Mouse (Mus musculus): ENCODE data around the gene Arhgap8. TPM values are rescaled to one million over a fixed set of nuclear protein-coding genes. Genes with fewer than 3 reads are reported as not detected.
A peak's percentile ranks its signal among the peaks of the same experiment; 100 is the strongest.

The Arhgap8 gene
- total RNA-seq, 2 experiments from 2014 or later: 0.14 TPM; not detected in 1

DNA sequence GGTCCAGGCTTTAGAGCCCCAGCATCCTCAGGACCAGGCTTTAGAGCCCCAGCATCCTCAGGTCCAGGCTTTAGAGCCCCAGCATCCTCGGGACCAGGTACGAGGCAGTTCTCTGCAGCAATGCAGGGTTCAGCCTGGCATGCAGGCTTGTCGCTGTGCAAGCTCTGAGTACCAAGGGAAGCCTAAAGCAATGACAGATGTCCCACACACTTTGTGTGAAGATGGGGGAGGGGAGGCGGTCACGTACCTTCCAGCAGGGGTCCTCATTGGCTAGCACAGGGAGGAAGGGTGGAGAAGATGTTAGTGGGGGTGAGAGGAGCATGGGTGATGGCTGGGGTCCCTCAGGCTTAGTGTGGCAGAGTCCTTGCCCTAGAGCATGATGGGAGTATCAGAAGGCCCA lies 73.8 kb downstream of the Arhgap8 start:
- no peak for DNase-seq (ENCODE audit: low spot score)

DNA sequence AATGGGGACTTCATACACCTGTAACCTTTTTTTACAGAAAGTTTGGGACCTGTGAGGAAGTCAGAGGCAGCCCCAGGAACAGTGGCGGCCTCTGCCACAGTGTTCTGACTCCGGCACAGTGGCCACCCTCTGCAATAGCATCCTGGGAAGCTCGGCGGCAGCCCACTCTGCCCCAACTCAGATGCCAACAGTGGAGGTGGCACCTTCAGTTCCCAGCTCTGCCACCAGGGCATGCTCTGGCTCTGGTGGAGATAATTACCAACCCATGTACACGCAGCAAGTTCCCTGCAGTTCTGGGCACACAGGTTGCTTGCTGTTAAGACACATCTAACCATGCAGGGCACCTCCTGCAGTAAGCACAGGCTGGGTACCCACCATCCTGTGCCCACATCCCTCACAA lies 80.3 kb downstream of the Arhgap8 start:
- no peak for DNase-seq (ENCODE audit: low spot score)

DNA sequence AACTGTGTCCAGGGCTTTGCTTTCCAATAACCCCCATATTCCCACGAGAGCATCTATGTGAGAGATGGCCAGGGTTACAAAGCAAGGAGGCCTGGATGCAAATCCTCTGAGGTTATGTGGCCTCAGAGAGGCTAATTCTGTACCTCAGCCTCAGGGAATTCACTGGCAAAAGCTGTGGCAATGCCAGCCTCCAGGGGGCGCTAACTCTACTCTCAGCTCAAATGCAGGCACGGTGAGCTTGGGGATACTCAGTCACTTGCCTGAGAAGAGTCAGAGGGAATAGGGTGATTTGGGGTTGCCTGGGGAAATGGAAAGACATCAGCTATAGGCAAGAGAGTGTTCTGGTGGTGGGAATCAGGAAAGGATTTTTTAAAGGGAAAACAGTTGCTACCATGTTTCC lies 83.8 kb downstream of the Arhgap8 start:
- peak; percentile 53 for DNase-seq (ENCODE audit: low spot score)

DNA sequence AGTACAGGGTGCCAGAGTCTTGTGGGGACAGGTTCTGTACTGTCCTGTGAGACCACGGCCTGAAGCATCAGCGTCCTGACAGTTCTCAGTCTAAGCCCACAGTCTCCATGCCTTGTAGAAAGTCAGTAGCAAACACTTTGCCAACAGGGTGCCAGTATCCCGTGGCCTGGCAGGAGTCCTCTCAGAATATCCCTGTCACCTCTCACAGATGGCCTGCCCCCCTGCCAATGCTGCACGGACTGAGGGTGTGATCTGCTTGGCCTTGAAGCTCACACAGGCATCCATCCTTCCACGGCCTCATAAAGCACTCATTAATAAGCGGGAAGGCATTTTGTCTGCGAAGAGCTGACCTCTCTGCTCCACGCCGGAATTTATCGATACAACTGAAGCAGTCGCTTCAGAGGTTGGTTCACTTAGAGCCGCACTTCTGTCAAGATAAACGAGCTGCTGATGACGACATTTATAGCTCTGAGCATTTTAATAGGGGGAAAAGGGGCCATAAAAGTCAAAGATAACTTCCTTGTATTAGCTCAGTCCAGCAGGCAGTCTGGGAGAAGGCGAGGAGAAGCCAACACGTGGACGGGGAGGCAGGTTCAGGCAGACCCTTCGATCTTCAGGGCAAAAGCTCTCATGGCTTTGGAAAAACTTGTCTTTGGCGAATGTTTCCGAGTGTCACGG lies 89.6 kb downstream of the Arhgap8 start:
- DNase-seq (ENCODE audit: low spot score): no peak

- DNase-seq (ENCODE audit: low spot score): no peak
Observed at GRCm38 (mm10) chr15:84811126-84811525, 91.3 kb downstream of the Arhgap8 start.

GRCm38 (mm10) chr15:84812831-84813357 lies 93.0 kb downstream of the Arhgap8 start:
- no peak for DNase-seq (ENCODE audit: low spot score)

GRCm38 (mm10) chr15:84815171-84815570 lies 95.3 kb downstream of the Arhgap8 start:
- DNase-seq (ENCODE audit: low spot score): no peak

- DNase-seq (ENCODE audit: low spot score): no peak
Observed at GRCm38 (mm10) chr15:84817589-84817988, 97.7 kb downstream of the Arhgap8 start.

GRCm38 (mm10) chr15:84818284-84818683 lies 98.4 kb downstream of the Arhgap8 start:
- DNase-seq (ENCODE audit: low spot score): no peak

- DNase-seq (ENCODE audit: low spot score): no peak
Observed at GRCm38 (mm10) chr15:84820811-84821210, 101.0 kb downstream of the Arhgap8 start.

Other genes starting within 250 kb of the Arhgap8 start
- 1 to 10 TPM; 4.0 to 4.1 TPM for gene Rtl6, start 162.2 kb upstream of the Arhgap8 start, total RNA-seq (2021)
- gene Prr5, start 50.4 kb upstream of the Arhgap8 start, total RNA-seq (2021): 1 to 10 TPM; 2.4 to 3.2 TPM
- gene Phf21b, start 136.0 kb downstream of the Arhgap8 start, total RNA-seq (2021): under 1 TPM; 0.23 to 0.57 TPM
- under 1 TPM; 0.09 to 0.14 TPM for gene Gm29666, start 200.0 kb downstream of the Arhgap8 start, total RNA-seq (2021)
- gene Nup50, start 203.4 kb downstream of the Arhgap8 start, total RNA-seq (2021): 10 to 100 TPM; 12.8 to 15.6 TPM

Measured in gastrocnemius, adult 18-20 months (tissue).